Mouse (Mus musculus) layer of hippocampus, postnatal 10 days (tissue): ENCODE measurements at regions not wholly inside any gene's neighbourhood (a gene's known extent, or its start where the extent isn't known, plus 50 kb on each side); places are given as distances from the start of the nearest gene placed in this dataset.
"Not testable (repeated sequence)": the region's sequence is repeated elsewhere in the genome, so short reads cannot be mapped to it uniquely, and the experiment has no call there.

ENCODE experiments used
- DNase-seq, 2 experiments: peaks; one replicate each; pipeline ENCODE4 v3.0.0; 2021; ENCODE audit warnings: low spot score in 2 of 2

DNA sequence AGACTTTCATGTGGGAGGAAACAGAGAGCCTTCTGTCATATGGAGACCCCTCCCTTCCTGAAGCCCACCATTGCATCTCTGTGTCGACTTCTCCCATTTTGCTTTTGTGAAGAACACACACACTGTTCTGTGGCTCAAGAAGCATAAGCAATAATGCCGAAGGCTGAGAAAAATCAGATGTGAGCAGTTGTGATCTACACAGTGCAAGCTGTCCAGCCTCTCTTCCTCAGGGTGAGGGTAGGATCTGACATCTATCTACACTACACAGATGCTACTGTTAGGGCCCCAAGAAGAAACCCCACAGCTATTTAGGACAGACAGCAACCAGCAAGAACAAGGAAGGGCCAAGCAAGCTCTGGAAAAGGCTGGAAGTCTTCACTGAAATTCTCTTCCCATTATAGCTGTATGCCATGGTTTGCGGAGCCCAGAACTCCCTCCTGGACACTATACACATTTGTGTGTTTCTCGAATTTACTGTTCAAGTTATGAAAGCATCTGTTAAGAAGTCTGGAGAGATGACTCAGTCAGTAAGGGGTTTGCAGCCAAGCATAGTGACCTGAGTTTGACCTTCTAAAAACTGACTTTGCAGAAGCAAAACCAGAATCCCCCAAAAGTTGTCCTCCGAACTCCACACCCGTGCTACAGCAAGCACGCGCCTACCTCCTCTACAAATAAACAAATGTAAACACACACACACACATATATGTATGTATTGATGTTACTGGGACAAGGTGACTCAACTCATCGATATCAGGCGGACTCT, 218.3 kb upstream of the Sesn3 start:
- no peak for DNase-seq

DNA sequence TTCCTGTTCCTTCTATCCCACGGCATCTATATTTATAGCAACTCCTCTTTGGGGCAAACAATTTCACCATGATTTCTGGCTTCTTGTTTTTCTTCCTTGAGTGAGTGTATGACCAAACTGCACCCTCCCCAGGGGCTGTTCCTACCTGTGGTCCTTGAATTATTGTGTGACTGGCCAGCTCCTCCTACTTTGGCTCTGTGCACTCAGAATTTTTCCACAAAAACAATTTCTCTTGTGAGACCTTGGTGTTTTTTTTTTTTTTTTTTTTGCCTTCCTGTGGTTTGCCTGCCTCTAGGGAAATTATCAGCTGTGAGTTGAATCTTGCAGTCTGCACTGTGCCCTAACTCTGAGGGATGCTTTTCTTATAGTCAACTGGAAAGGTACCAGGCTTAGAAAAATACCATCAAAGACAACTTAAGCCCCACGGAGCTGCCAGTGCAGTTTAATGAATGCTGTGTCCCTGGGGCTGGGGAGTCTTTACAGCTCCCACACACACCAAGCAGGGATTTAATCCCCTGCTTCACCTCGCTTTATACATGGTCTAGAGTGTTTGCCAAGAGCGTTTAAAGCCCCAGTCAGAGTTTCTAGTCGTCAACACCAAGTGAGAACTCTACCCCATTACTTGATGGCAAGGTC, 216.2 kb upstream of the Sesn3 start:
- DNase-seq = no peak

DNA sequence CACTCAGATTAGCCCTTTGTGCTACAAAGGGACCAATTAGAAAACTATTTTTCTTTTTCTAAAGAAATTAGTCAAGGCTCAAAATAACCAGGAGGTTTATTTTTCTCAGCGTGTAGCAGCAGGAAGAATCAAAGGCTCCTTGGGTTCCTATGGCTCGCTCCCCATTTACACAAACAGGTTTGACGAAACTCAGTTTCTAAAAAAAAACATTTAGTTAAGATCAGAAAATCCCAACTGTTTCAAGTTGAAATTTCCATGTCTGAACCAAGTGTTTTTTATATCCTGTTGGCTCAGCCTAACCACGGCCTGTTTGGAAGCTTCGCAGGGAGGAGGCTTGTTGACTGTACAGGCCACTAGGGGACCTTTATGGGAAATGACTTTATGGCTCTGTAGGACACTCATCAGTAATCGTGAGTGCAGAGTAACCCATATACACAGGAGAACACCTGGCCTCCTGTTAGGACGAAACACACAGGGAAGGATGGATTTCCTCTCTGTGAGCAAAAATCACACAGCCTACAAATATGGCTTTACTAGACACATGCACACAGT, 215.6 kb upstream of the Sesn3 start:
- DNase-seq = no peak

GRCm38 (mm10) chr9:14060257-14060656, 214.6 kb upstream of the Sesn3 start:
- DNase-seq = no peak

DNA sequence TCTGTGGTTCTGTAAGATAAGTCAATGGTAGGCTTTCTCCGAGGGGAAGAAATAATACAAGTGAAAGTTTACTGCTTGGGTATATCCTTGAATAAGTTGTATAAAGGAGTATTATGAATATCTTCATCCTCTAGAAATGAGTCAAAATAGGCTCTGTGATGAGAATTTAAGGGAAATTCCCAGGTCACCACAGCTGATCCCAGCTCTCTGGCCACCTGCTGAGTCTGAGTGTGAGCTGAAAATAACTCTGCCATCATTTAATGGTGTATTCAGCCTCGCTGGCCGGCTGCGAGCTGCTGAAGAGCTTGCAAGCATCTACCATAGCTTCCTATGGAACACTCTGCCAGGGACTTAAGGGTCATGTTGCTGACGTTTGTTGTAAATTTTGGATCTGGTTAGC, 213.5 kb upstream of the Sesn3 start:
- DNase-seq = no peak

DNA sequence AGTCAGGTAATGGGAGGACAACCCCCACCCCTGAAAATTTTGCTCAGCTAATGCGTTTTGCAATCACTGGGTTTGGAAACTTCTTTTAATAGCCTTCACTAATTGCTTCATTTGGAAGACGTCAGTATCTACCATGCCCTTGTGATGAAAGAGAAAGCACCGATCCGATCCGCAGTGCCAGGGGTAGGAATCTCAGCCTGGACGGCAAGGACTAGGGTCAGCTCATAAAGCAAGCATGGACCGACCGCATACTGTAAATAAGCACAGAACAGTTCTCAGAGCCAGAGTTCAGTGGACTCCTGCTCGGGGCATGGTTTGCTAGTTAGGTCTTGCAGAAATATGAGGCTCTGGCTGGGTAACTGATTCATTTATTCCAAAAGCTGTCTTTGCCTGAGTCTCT, 213.0 kb upstream of the Sesn3 start:
- DNase-seq = no peak

DNA sequence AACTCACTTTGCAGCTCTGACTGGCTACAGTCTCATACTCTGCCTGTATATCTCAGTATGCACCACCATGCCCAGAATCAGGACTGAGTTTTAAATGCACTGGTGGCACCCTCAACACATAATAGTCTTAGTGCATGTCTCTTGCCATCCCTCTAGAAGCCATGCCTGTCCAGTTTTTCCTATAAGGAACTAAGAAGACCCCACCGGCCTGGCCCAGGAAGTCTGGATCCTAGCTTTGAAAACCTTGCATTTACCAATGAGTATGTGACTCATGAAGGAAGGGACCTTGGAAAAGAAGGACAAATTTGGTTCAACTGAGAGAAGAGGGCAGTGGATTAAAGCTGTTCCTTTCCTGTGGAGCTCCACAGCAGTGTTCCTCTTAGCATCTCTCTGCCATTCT, 212.2 kb upstream of the Sesn3 start:
- DNase-seq = no peak

DNA sequence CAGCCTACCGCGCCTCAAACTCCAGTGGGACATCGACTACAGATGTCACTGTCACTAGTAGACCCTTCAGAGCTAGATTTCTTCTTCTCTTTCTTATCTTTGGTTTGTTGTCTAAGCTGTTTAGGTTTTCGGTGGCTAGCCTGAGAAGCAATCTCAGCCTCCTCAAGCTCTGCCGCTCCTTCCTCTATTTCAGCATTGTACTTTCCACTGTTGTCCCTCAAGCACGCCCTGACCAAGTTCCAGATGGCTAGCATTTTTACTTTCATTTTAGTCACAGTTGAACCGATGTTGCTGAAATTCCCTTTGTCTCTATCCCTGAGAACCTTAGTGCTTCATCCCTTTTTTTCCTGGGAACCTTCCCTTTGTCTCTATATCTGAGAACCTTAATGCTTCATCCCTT, 208.1 kb upstream of the Sesn3 start:
- not testable (repeated sequence) for DNase-seq

- DNase-seq = no peak
Measured at GRCm38 (mm10) chr9:14069076-14069475, 205.8 kb upstream of the Sesn3 start.

GRCm38 (mm10) chr9:14069770-14070169, 205.1 kb upstream of the Sesn3 start:
- DNase-seq = no peak

GRCm38 (mm10) chr9:14071728-14072127, 203.1 kb upstream of the Sesn3 start:
- no peak for DNase-seq

DNA sequence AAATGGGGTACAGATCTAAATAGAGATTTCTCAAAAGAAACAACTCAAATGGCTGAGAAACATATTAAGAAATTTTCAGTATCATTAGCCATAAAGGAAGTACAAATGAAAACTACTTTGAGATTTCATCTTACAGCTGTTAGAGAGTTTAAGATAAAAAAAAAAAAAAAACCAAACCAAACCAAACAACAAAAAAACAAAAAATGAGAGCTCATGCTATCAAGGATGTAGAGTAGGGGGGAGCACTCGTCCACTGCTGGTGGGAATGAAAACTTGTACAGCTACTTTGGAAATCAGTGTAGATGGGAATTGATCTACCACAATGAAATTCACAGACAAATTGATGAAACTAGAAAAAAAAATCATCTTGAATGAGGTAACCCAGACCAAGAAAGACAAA, 201.9 kb upstream of the Sesn3 start:
- no peak for DNase-seq

DNA sequence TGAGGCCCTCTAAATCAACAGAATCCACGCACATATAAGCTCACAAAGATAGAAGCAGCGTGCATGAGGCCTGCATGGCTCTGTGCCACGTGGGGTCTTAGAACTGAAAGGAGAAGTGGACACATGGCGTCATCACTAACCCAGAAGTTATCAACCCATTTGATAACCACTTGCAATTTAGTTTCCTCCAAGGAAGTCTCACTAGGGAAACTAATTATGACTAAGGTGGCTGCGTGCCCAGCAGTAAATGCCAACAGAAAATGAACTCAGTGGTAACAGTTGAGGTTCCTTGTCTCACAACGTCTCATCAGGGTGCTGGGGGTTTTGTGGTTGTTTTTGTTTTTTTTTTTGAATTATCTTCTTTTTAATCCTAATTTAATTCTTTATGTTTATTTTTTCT, 200.6 kb upstream of the Sesn3 start:
- DNase-seq = no peak

GRCm38 (mm10) chr9:14074866-14075265, 200.0 kb upstream of the Sesn3 start:
- not testable (repeated sequence) for DNase-seq

DNA sequence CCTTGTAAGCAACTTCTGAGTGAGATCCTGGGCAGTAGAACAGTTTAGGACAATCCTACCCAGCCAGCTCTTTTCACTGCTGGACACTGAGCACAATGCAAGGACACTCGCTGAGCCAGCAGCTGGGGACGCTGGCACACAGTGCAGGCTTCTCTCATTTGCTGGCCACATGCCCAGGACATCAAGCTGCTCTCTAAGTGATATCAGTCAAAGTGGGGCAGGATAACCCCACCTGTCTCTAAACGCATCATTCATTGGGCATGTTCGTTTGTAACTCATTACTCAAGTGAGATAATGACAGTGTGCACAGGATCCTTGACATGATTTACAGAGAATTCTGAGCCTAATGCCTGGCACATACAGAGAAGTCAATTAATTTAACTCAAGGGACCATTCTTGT, 199.4 kb upstream of the Sesn3 start:
- DNase-seq = peak; percentile 69 to 72

GRCm38 (mm10) chr9:14075868-14076267, 199.0 kb upstream of the Sesn3 start:
- no peak for DNase-seq

DNA sequence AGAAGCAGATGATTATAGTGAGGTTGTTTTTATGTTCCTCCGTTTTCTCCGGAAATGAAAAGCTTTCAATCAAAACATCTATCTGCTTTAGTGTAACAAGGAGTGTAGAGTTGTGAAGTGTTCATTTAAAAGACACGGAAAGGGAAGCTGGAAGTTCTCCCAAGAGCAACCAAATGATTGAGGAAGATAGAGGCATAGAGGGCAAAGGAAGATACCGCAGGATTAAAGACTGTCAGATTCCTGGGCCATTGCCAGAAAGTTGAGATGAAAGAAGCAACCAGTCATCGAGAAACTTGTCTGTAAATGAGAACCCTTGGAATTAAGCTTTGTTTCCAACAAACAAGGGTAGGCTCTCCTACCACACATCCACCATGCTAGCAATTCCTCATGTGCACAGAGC, 198.1 kb upstream of the Sesn3 start:
- no peak for DNase-seq

- no peak for DNase-seq
Measured at GRCm38 (mm10) chr9:14081138-14081537, 193.7 kb upstream of the Sesn3 start.

- no peak for DNase-seq
Measured at GRCm38 (mm10) chr9:14086201-14086600, 188.7 kb upstream of the Sesn3 start.

- no peak for DNase-seq
Measured at GRCm38 (mm10) chr9:14086611-14087010, 188.3 kb upstream of the Sesn3 start.

GRCm38 (mm10) chr9:14087874-14088273, 187.0 kb upstream of the Sesn3 start:
- DNase-seq = no peak

DNA sequence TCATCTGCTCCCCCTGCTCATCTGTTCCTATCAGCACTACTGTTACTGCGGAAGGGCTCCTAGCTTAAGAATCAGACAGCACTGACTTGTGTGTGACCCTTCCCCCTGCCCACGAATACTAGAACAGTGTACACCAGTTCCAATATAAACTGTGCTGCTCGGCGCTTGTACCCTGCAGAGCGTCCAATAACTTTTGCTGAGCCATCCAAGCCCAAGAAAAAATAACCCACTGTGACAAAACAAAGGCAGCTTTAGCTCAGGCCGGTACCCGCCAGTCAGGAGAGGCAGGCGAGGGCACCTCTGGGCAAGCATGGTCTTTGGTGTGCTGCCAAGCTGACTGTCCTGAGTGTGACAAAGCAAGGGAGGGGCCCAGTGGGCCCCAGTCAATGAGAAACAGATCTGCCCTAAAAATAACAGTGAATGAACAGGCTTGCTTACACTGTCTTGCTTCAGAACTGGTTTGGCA, 185.0 kb upstream of the Sesn3 start:
- peak; percentile 48 to 50 for DNase-seq

- DNase-seq = no peak
Measured at GRCm38 (mm10) chr9:14090454-14090853, 184.4 kb upstream of the Sesn3 start.
